Mouse (Mus musculus) lung, postnatal 0 days (tissue): ENCODE results near the gene Gm20696.

Experiments
- CTCF ChIP-seq: IDR thresholded peaks from 2 replicates; pipeline ENCODE4 v1.5.1; 2016; ENCODE audit warnings: antibody characterized with exemption, mild to moderate bottlenecking
- EP300 ChIP-seq: IDR thresholded peaks from 2 replicates; pipeline ENCODE4 v1.6.1; 2016; ENCODE audit warnings: antibody characterized with exemption, mild to moderate bottlenecking, control low read depth

DNA sequence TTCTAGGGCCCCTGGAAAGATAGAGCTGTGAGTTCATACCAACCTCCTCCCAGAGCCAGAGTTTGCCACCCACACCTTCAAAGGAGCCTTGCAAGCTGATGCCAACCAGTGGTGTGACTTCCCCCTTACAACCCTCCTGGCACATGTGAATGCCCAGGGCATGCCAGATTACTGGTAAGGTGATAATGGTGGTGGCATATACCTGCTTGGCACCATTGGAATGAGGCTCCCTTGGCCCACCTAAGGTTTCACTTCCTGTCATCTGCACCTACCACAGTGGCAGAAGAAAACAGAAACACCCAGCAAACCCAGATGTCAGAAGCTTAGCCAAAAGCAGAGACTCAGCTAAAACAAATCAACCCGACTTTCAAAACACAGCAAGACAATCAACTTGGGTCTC, 162.9 kb downstream of the Gm20696 start:
- TF ChIP-seq CTCF (no peak), EP300 (no peak)
